Mouse (Mus musculus): ENCODE measurements around the gene Gm14214. TPM values are rescaled to one million over a fixed set of nuclear protein-coding genes. Genes with fewer than 3 reads are reported as not detected.

Gene Gm14214
- total RNA-seq, 1 experiment, result not detected

- Histone ChIP-seq H3K4me1 (ENCODE audit: control insufficient read depth in 2 of 2, insufficient read depth in 2 of 2, low read length in 2 of 2, poor library complexity in 1 of 2) (peaks cover 0 to 3% of the 10 kb centered on the region in 2 experiments; a peak in 1 of 4 replicates), H3K9me3 (ENCODE audit: control insufficient read depth, insufficient read depth, low read depth, low read length) (no peaks in the 10 kb centered on the region), H3K4me3 (ENCODE audit: insufficient read depth in 1 of 2, low read depth in 1 of 2, low read length in 2 of 2, poor library complexity in 1 of 2, severe bottlenecking in 1 of 2) (no peak overlapping the region), H3K27ac (ENCODE audit: insufficient read depth, low read depth, low read length, poor library complexity, severe bottlenecking) (no peak overlapping the region), H3K9ac (ENCODE audit: insufficient read depth, low read depth, low read length, poor library complexity, severe bottlenecking) (no peak overlapping the region), H3K36me3 (ENCODE audit: control insufficient read depth, insufficient read depth, low read length, poor library complexity, severe bottlenecking) (no peaks in the 10 kb centered on the region)
- no peak for TF ChIP-seq MAFK (IDR thresholded peaks at IDR 0.05; ENCODE audit: insufficient read depth, low read depth, low read length)
- no peak for TF ChIP-seq HCFC1 (IDR thresholded peaks at IDR 0.05; ENCODE audit: borderline replicate concordance, insufficient read depth, low read length)
- no peak for TF ChIP-seq ZC3H11A (IDR thresholded peaks at IDR 0.05; ENCODE audit: borderline replicate concordance, low read depth, low read length)
- no peak for TF ChIP-seq CHD2 (IDR thresholded peaks at IDR 0.05; ENCODE audit: low read depth, low read length)
- no peak for TF ChIP-seq ZNF384 (IDR thresholded peaks at IDR 0.05; ENCODE audit: low read depth, low read length)
- in situ Hi-C loops (cut with MboI; ENCODE audit: low sequenced_read_pairs in 2 of 2, unreplicated experiment in 2 of 2), result no loop called here
- no peak for DNase-seq (ENCODE audit: low read depth, low spot score)
Observed at GRCm38 (mm10) chr2:154803372-154803771, 33.5 kb upstream of the Gm14214 start.

- Histone ChIP-seq H3K4me3 (ENCODE audit: insufficient read depth in 1 of 2, low read depth in 1 of 2, low read length in 2 of 2, poor library complexity in 1 of 2, severe bottlenecking in 1 of 2) (peak overlapping the region; percentile 84 to 94), H3K9ac (ENCODE audit: insufficient read depth, low read depth, low read length, poor library complexity, severe bottlenecking) (peak overlapping the region; percentile 98), H3K27ac (ENCODE audit: insufficient read depth, low read depth, low read length, poor library complexity, severe bottlenecking) (peak overlapping the region; percentile 96), H3K9me3 (ENCODE audit: control insufficient read depth, insufficient read depth, low read depth, low read length) (no peaks in the 10 kb centered on the region), H3K4me1 (ENCODE audit: control insufficient read depth in 2 of 2, insufficient read depth in 2 of 2, low read length in 2 of 2, poor library complexity in 1 of 2) (peaks cover under 1 to 5% of the 10 kb centered on the region in 2 experiments; a peak in 2 of 4 replicates), H3K36me3 (ENCODE audit: control insufficient read depth, insufficient read depth, low read length, poor library complexity, severe bottlenecking) (no peaks in the 10 kb centered on the region)
- in situ Hi-C loops (cut with MboI; ENCODE audit: low sequenced_read_pairs in 2 of 2, unreplicated experiment in 2 of 2), result no loop called here
- DNase-seq (ENCODE audit: low read depth, low spot score), result no peak
- TF ChIP-seq ZNF384 (IDR thresholded peaks at IDR 0.05; ENCODE audit: low read depth, low read length) (no peak), HCFC1 (IDR thresholded peaks at IDR 0.05; ENCODE audit: borderline replicate concordance, insufficient read depth, low read length) (no peak), ZC3H11A (IDR thresholded peaks at IDR 0.05; ENCODE audit: borderline replicate concordance, low read depth, low read length) (no peak), MAFK (IDR thresholded peaks at IDR 0.05; ENCODE audit: insufficient read depth, low read depth, low read length) (no peak), CHD2 (IDR thresholded peaks at IDR 0.05; ENCODE audit: low read depth, low read length) (no peak)
Observed at GRCm38 (mm10) chr2:154791661-154792642, 22.1 kb upstream of the Gm14214 start.

GRCm38 (mm10) chr2:154790656-154791483 lies 21.0 kb upstream of the Gm14214 start, which contains the start of the genes Raly and a:
TSS of gene Raly (plus strand) at chr2:154791096.
TSS of gene a (plus strand) at chr2:154791402.
- in situ Hi-C loops (cut with MboI; ENCODE audit: low sequenced_read_pairs in 2 of 2, unreplicated experiment in 2 of 2), result no loop called here
- Histone ChIP-seq H3K4me1 (ENCODE audit: control insufficient read depth in 2 of 2, insufficient read depth in 2 of 2, low read length in 2 of 2, poor library complexity in 1 of 2) (peaks cover 2 to 12% of the 10 kb centered on the region in 2 experiments; a peak in 2 of 4 replicates), H3K4me3 (ENCODE audit: insufficient read depth in 1 of 2, low read depth in 1 of 2, low read length in 2 of 2, poor library complexity in 1 of 2, severe bottlenecking in 1 of 2) (peak within 1 kb of the TSS; percentile 84 to 94), H3K36me3 (ENCODE audit: control insufficient read depth, insufficient read depth, low read length, poor library complexity, severe bottlenecking) (no peaks in the 10 kb centered on the region), H3K9ac (ENCODE audit: insufficient read depth, low read depth, low read length, poor library complexity, severe bottlenecking) (peak within 1 kb of the TSS; percentile 98), H3K9me3 (ENCODE audit: control insufficient read depth, insufficient read depth, low read depth, low read length) (no peaks in the 10 kb centered on the region), H3K27ac (ENCODE audit: insufficient read depth, low read depth, low read length, poor library complexity, severe bottlenecking) (peak within 1 kb of the TSS; percentile 96)
- no peak for TF ChIP-seq ZC3H11A (IDR thresholded peaks at IDR 0.05; ENCODE audit: borderline replicate concordance, low read depth, low read length)
- 0 out of 2 replicates have a peak, but pooled peaks have one; percentile 3 for TF ChIP-seq ZNF384 (IDR thresholded peaks at IDR 0.05; ENCODE audit: low read depth, low read length)
- TF ChIP-seq HCFC1 (IDR thresholded peaks at IDR 0.05; ENCODE audit: borderline replicate concordance, insufficient read depth, low read length), result no peak
- DNase-seq (ENCODE audit: low read depth, low spot score), result peak; percentile 98

- no peak for DNase-seq (ENCODE audit: low read depth, low spot score)
- Histone ChIP-seq H3K36me3 (ENCODE audit: control insufficient read depth, insufficient read depth, low read length, poor library complexity, severe bottlenecking) (no peaks in the 10 kb centered on the region), H3K27ac (ENCODE audit: insufficient read depth, low read depth, low read length, poor library complexity, severe bottlenecking) (peak overlapping the region; percentile 10; the same call in 1 of the 2 replicates), H3K9ac (ENCODE audit: insufficient read depth, low read depth, low read length, poor library complexity, severe bottlenecking) (peak overlapping the region; percentile 33; the same call in 1 of the 2 replicates), H3K4me3 (ENCODE audit: insufficient read depth in 1 of 2, low read depth in 1 of 2, low read length in 2 of 2, poor library complexity in 1 of 2, severe bottlenecking in 1 of 2) (peak overlapping the region; percentile 35 to 78), H3K4me1 (ENCODE audit: control insufficient read depth in 2 of 2, insufficient read depth in 2 of 2, low read length in 2 of 2, poor library complexity in 1 of 2) (peaks cover 2 to 14% of the 10 kb centered on the region in 2 experiments; a peak in 2 of 4 replicates), H3K9me3 (ENCODE audit: control insufficient read depth, insufficient read depth, low read depth, low read length) (no peaks in the 10 kb centered on the region)
- in situ Hi-C loops (cut with MboI; ENCODE audit: low sequenced_read_pairs in 2 of 2, unreplicated experiment in 2 of 2), result no loop called here
- no peak for TF ChIP-seq ZC3H11A (IDR thresholded peaks at IDR 0.05; ENCODE audit: borderline replicate concordance, low read depth, low read length)
- TF ChIP-seq ZNF384 (IDR thresholded peaks at IDR 0.05; ENCODE audit: low read depth, low read length), result peak; percentile 89
- no peak for TF ChIP-seq MAFK (IDR thresholded peaks at IDR 0.05; ENCODE audit: insufficient read depth, low read depth, low read length)
Observed at GRCm38 (mm10) chr2:154789977-154790655, 20.3 kb upstream of the Gm14214 start.

Measured in ES-E14 (cell line).